Mouse (Mus musculus) heart, adult 2 months (tissue): ENCODE measurements around the gene Itgam. TPM values are rescaled to one million over a fixed set of nuclear protein-coding genes. Genes with fewer than 3 reads are reported as not detected.

Experiments used
- DNase-seq, 2 experiments: peaks; one replicate each; pipeline ENCODE4 v3.0.0; 2021
- H3K27ac ChIP-seq: fragments of 200-600 bp; 2 replicates; pipeline ENCODE4 v1.8.1; 2022
- H3K27me3 ChIP-seq: fragments of 200-500 bp; 2 replicates; pipeline ENCODE4 v1.6.1; 2012; ENCODE audit warnings: mild to moderate bottlenecking, low read length, inconsistent platforms, mixed read lengths; ENCODE audit not compliant: control insufficient read depth, insufficient read depth
- H3K36me3 ChIP-seq: fragments of 200-500 bp; 2 replicates; pipeline ENCODE4 v1.6.1; 2012; ENCODE audit warnings: low read length, inconsistent platforms; ENCODE audit not compliant: control insufficient read depth, insufficient read depth
- H3K4me1 ChIP-seq: fragments of 200-500 bp; 2 replicates; pipeline ENCODE4 v1.6.1; 2011; ENCODE audit warnings: low read length; ENCODE audit not compliant: control insufficient read depth, insufficient read depth
- H3K4me3 ChIP-seq: fragments of 200-600 bp; 2 replicates; pipeline ENCODE4 v1.8.1; 2022
- H3K79me2 ChIP-seq: fragments of 200-500 bp; replicated peaks from 2 replicates; pipeline ENCODE4 v1.6.1; 2012; ENCODE audit warnings: mild to moderate bottlenecking, inconsistent platforms, low read length, moderate library complexity, mixed read lengths; ENCODE audit not compliant: control insufficient read depth, insufficient read depth
- H3K9ac ChIP-seq: fragments of 200-500 bp; 2 replicates; pipeline ENCODE4 v1.6.1; 2012; ENCODE audit warnings: low read depth, mild to moderate bottlenecking, control low read depth, inconsistent platforms, low read length, mixed read lengths
- CTCF ChIP-seq: fragments of 200-600 bp; IDR thresholded peaks from 2 replicates; pipeline ENCODE4 v1.8.1; 2022; ENCODE audit warnings: antibody characterized with exemption, mild to moderate bottlenecking, moderate library complexity
- EP300 ChIP-seq: fragments of 200-500 bp; IDR thresholded peaks from 2 replicates; pipeline ENCODE4 v1.6.1; 2011; ENCODE audit warnings: low read depth, low read length, control low read depth; ENCODE audit not compliant: insufficient read depth
- POLR2A ChIP-seq: fragments of 200-500 bp; IDR thresholded peaks from 2 replicates; pipeline ENCODE4 v1.6.1; 2011; ENCODE audit warnings: mild to moderate bottlenecking, low read depth, low read length, control low read depth; ENCODE audit not compliant: insufficient read depth
- WGBS: fragments of 180-500 bp; shearing (Covaris S2); methylation state at CpG from one replicate; pipeline ENCODE4 v1.1.7; 2018; 5-methylcytosine and 5-hydroxymethylcytosine counted together
- intact Hi-C: fragments of 180-260 bp; cut with DNase I; formaldehyde crosslinking; loops from one replicate; pipeline ENCODE4 v1.15.1; 2025
- polyA plus RNA-seq: library from polyadenylated mRNA; depleted of rRNA; stranded (reverse); fragments of >200 nt; gene quantifications from 2 replicates; pipeline ENCODE4 v1.2.3, GENCODE M21; 2012
- total RNA-seq, 2 experiments: library from RNA; stranded (reverse); gene quantifications; 2 replicates each; pipeline ENCODE4 v1.2.3; 2021

Itgam gene
- total and polyA plus RNA-seq, 3 experiments = 6.7 to 7.6 (median 7.0) TPM

DNA sequence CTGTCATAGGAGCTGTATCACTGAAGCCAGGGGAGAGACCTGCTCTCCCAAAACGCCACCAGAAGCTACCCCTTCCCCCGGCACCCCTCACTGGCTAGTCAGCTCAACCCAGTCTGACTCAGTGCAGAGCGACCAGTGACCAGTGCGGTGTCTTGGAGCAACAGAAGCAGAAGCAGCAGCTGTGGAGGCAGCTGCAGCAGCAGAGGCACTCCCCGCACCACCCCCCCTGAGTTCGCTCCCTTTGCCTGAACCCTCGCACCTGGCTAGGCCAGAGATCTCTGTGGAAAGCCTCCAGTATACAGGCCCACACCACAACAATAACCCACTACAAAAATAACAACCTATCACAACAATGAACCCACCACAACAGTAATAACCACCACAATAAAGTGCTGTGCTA is 3.9 kb upstream of the Itgam start:
- no peak overlapping the region for H3K4me3 ChIP-seq
- WGBS = 65% methylated on average over 7 of the region's 7 CpGs
- no peaks in the 10 kb centered on the region for H3K36me3 ChIP-seq
- intact Hi-C loops = no loop called here
- DNase-seq = peak in 1 of 2 experiments; percentile 40
- H3K27ac ChIP-seq = no peak overlapping the region
- peaks cover 1% of the 10 kb centered on the region for H3K4me1 ChIP-seq
- TF ChIP-seq CTCF (no peak), EP300 (no peak), POLR2A (no peak)
- H3K79me2 ChIP-seq = no peaks in the 10 kb centered on the region
- no peaks in the 10 kb centered on the region for H3K27me3 ChIP-seq
- H3K9ac ChIP-seq = no peak overlapping the region

DNA sequence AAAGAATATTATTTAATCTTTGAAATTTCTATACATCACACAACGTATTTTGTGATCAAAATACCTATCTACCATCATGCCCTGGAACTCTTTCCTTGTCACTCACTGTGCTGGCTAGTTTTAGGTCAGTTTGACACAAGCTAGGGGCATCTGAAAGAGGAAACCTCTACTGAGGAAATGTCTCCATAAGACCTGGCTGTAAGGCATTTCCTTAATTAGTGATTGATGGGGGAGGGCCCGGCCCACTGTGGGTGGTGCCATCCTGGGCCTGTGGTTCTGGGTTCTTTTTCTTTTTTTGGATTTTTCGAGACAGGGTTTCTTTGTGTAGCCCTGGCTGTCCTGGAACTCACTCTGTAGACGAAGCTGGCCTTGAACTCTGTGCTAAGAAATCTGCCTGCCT is 3.3 kb upstream of the Itgam start:
- DNase-seq = no peak
- Histone ChIP-seq H3K9ac (no peak overlapping the region), H3K27me3 (no peaks in the 10 kb centered on the region), H3K4me3 (no peak overlapping the region), H3K27ac (no peak overlapping the region), H3K79me2 (no peaks in the 10 kb centered on the region), H3K36me3 (no peaks in the 10 kb centered on the region), H3K4me1 (peaks cover 1% of the 10 kb centered on the region)
- 75% methylated on average over 4 of the region's 4 CpGs for WGBS
- TF ChIP-seq POLR2A = no peak
- no peak for TF ChIP-seq CTCF
- no peak for TF ChIP-seq EP300
- intact Hi-C loops = no loop called here

DNA sequence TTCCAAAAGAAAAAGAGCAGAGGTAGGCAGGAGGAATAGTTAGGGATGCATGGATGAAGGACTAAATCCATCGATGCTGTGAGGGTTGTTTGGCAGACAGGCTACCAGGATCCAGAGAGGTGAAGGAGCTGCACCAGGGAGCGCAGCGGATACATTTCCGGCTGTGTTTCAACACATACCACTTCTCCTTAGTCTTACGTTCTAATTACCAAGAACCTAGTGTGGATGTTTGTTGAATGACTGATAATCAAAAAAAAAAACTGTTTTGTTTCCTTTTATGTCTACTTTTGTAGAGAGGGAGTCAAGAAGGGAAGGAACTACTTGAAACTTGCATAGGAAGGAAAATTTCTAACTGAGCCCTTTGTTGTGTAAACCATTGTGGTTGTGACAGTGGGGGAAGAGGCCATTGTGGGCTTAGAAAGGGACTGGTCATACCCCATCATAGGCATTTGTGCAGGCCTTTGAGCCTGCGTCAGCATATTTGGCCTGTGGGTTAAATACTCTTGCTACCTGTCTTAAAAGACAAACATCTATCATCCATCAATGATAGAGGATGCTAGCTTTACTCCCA is 856 bp downstream of the Itgam start:
- H3K36me3 ChIP-seq = no peaks in the 10 kb centered on the region
- no peak overlapping the region for H3K27ac ChIP-seq
- no peaks in the 10 kb centered on the region for H3K4me1 ChIP-seq
- no peaks in the 10 kb centered on the region; the same call in 1 of the 2 replicates for H3K79me2 ChIP-seq
- no peak for DNase-seq
- intact Hi-C loops = no loop called here
- TF ChIP-seq CTCF (no peak), POLR2A (no peak), EP300 (no peak)
- no peak overlapping the region for H3K4me3 ChIP-seq
- 78% methylated on average over 6 of the region's 6 CpGs for WGBS
- no peaks in the 10 kb centered on the region for H3K27me3 ChIP-seq
- H3K9ac ChIP-seq = no peak overlapping the region

DNA sequence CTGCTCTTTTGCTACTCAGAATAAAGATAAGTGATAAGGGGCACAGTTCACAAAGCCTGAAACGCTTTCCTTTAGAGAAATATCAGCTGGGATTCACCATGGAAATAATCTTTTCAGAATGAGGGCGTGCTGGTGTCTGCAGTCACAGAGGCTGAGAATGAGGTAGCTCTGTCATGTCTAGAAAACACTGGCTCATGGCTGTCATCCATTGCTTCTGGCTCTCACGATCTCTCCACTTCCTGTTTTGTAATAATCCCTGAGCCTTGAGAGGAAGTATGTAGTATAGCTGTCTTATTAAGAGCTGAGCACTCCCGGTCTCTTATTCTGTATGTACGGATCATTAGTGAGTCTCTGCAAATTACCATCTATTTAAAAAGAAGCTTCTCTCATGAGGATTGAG is 3.1 kb downstream of the Itgam start:
- Histone ChIP-seq H3K27ac (no peak overlapping the region), H3K9ac (no peak overlapping the region), H3K4me3 (no peak overlapping the region), H3K27me3 (no peaks in the 10 kb centered on the region), H3K79me2 (no peaks in the 10 kb centered on the region; the same call in 1 of the 2 replicates), H3K4me1 (no peaks in the 10 kb centered on the region), H3K36me3 (no peaks in the 10 kb centered on the region)
- intact Hi-C loops = no loop called here
- WGBS = 49% methylated on average over 5 of the region's 5 CpGs
- DNase-seq = no peak
- no peak for TF ChIP-seq CTCF
- TF ChIP-seq POLR2A = no peak
- TF ChIP-seq EP300 = no peak

DNA sequence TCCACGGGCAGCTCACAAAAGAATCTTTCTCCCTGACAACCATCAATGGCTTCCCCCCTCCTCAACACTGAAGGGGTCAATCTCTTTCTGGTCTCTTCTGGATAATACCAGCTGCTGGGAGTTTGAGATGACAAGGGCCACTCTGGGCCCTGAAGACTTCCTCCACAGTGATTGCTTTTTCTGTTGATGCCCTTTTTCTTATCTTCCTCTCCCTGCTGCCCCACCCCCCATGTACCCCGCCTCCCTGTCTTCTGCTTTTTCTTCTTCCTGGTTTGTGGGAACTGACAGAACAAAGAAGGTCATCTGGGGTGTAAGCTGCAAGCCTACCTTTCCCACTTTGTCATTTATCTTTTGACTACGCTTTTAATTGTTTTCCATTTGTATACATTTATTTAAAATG is 5.4 kb downstream of the Itgam start:
- Histone ChIP-seq H3K9ac (no peak overlapping the region), H3K4me1 (no peaks in the 10 kb centered on the region), H3K79me2 (no peaks in the 10 kb centered on the region; the same call in 1 of the 2 replicates), H3K36me3 (no peaks in the 10 kb centered on the region), H3K27ac (no peak overlapping the region), H3K27me3 (no peaks in the 10 kb centered on the region), H3K4me3 (no peak overlapping the region)
- 55% methylated on average over 3 of the region's 3 CpGs for WGBS
- DNase-seq = peak in 1 of 2 experiments; percentile 28
- no peak for TF ChIP-seq POLR2A
- TF ChIP-seq EP300 = no peak
- no peak for TF ChIP-seq CTCF
- intact Hi-C loops = no loop called here

DNA sequence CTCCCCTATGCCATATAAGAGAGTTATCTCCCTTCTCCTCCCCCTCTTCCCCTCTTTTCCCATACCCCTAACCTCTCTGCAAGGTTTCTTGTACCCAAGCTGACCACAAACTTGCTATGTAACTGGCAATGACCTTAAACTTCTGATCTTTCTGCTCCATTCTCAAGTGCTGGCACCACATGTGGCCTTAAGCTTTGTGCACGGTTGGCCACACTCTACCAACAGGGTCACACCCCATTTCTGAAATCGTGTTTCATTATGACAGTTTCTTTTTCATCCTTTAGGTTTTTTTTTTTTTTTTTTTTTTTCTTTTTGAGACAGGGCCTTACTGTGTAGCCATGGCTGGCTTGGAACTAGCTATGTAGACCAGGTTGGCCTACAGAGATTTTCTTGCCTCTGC is 7.4 kb downstream of the Itgam start:
- no peak overlapping the region for H3K9ac ChIP-seq
- no peak overlapping the region for H3K27ac ChIP-seq
- intact Hi-C loops = no loop called here
- no peaks in the 10 kb centered on the region; the same call in 1 of the 2 replicates for H3K79me2 ChIP-seq
- WGBS = 72% methylated on average over 2 of the region's 2 CpGs
- no peaks in the 10 kb centered on the region for H3K27me3 ChIP-seq
- H3K36me3 ChIP-seq = no peaks in the 10 kb centered on the region
- no peak for TF ChIP-seq CTCF
- no peak overlapping the region for H3K4me3 ChIP-seq
- no peak for DNase-seq
- no peaks in the 10 kb centered on the region for H3K4me1 ChIP-seq
